Comparison of ENCODE assay signal across 22 mouse cellular contexts in the genomic region with DNA sequence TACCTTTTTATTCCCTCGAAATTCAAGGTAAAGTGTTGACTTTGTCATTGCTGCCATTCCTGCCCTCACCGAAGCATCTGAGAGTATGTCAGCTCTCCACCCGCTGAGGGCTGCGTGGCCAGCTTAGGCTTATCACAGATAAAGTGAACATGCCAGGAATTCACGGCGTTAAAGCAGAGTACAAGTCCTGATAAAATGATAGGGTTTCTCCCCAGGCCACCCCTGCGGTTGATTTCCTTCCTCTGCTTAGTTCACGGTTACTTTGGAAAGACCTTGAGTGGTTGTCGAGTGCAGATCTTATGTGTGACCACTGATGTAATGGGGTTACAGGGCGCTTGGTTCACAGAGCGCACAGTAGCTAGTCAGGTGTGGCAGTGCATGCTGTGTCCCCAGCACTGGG. TPM values are rescaled to one million over a fixed set of nuclear protein-coding genes. Genes with fewer than 3 reads are reported as not detected.
DNase-seq lines count a peak whose midpoint lies in the region; ATAC-seq and TF ChIP-seq lines count a peak whose summit lies in the region.
"Had no signal": no experiment of that assay in that cellular context is flagged by ENCODE, and none has a peak within 500 bp of the region (broad histone marks: within the 10 kb centered on the region; RNA-seq: fewer than 3 reads in every experiment).

No protein-coding gene starts in this region.

- H3K4me1 ChIP-seq in heart, embryonic 14.5 days (ENCODE audit: control insufficient read depth in 2 of 2, insufficient read depth in 2 of 2, low read length in 2 of 2): peaks cover 0 to 4% of the 10 kb centered on the region in 2 experiments; a peak in 2 of 4 replicates
- H3K4me1 ChIP-seq in heart, embryonic 11.5 days (ENCODE audit: control insufficient read depth, insufficient read depth, low read length): peaks cover 4% of the 10 kb centered on the region
- peaks cover 10% of the 10 kb centered on the region for H3K4me1 ChIP-seq in liver, embryonic 13.5 days (replicated peaks)
- peaks cover 8% of the 10 kb centered on the region for H3K4me1 ChIP-seq in lung, embryonic 16.5 days (replicated peaks; ENCODE audit: control insufficient read depth, insufficient read depth, low read length)
- no peaks in the 10 kb centered on the region for H3K4me1 ChIP-seq in thymus, adult 2 months (replicated peaks; ENCODE audit: control insufficient read depth, insufficient read depth, low read length)

- no peak overlapping the region for H3K4me3 ChIP-seq in heart, embryonic 14.5 days (ENCODE audit: control insufficient read depth in 1 of 2, insufficient read depth in 1 of 2, low read depth in 1 of 2, low read length in 2 of 2)
- H3K4me3 ChIP-seq in heart, embryonic 11.5 days (ENCODE audit: low read depth, low read length): no peak overlapping the region
- no peak overlapping the region for H3K4me3 ChIP-seq in liver, embryonic 13.5 days (replicated peaks)
- H3K4me3 ChIP-seq in lung, embryonic 16.5 days (ENCODE audit: low read length): no peak overlapping the region
- H3K4me3 ChIP-seq in thymus, adult 2 months (ENCODE audit: control insufficient read depth, insufficient read depth, low read length): no peak overlapping the region
- H3K4me3 ChIP-seq: heart, embryonic 10.5 days; midbrain, embryonic 13.5 days; neural tube, embryonic 12.5 days had no signal

- intact Hi-C loops in left cerebral cortex, postnatal 10 days (cut with DNase I): no loop called here

- no peak for TF ChIP-seq POLR2A in thymus, adult 2 months (IDR thresholded peaks at IDR 0.05; ENCODE audit: control insufficient read depth, extremely low read depth, insufficient read depth, low read length, poor library complexity)

- H3K4me2 ChIP-seq in heart, embryonic 14.5 days (ENCODE audit: low read length): no peak overlapping the region
- no peak overlapping the region for H3K4me2 ChIP-seq in heart, embryonic 11.5 days
- H3K4me2 ChIP-seq in liver, embryonic 13.5 days: no peak overlapping the region
- H3K4me2 ChIP-seq in lung, embryonic 16.5 days (ENCODE audit: low read depth, low read length): no peak overlapping the region
- H3K4me2 ChIP-seq: midbrain, embryonic 13.5 days; neural tube, embryonic 12.5 days had no signal

- no peak overlapping the region for H3K9ac ChIP-seq in heart, embryonic 14.5 days (ENCODE audit: low read length)
- no peak overlapping the region for H3K9ac ChIP-seq in heart, embryonic 11.5 days (ENCODE audit: low read depth, low read length)
- H3K9ac ChIP-seq in liver, embryonic 13.5 days: no peak overlapping the region
- no peak overlapping the region for H3K9ac ChIP-seq in lung, embryonic 16.5 days (ENCODE audit: low read length)
- H3K9ac ChIP-seq: midbrain, embryonic 13.5 days; neural tube, embryonic 12.5 days had no signal

- H3K27me3 ChIP-seq in heart, embryonic 14.5 days (ENCODE audit: control insufficient read depth, insufficient read depth, low read length): no peaks in the 10 kb centered on the region
- H3K27me3 ChIP-seq in heart, embryonic 11.5 days (ENCODE audit: control insufficient read depth, insufficient read depth, low read length): no peaks in the 10 kb centered on the region
- H3K27me3 ChIP-seq in liver, embryonic 13.5 days: no peaks in the 10 kb centered on the region
- no peaks in the 10 kb centered on the region for H3K27me3 ChIP-seq in lung, embryonic 16.5 days (ENCODE audit: control insufficient read depth, insufficient read depth, low read depth, low read length)
- H3K27me3 ChIP-seq in thymus, adult 2 months (ENCODE audit: control insufficient read depth, insufficient read depth, low read length): no peaks in the 10 kb centered on the region
- H3K27me3 ChIP-seq: midbrain, embryonic 13.5 days; neural tube, embryonic 12.5 days had no signal

- H3K9me3 ChIP-seq in heart, embryonic 14.5 days (ENCODE audit: control insufficient read depth, low read length): no peaks in the 10 kb centered on the region
- H3K9me3 ChIP-seq in heart, embryonic 11.5 days (replicated peaks; ENCODE audit: control insufficient read depth, low read length): no peaks in the 10 kb centered on the region
- no peaks in the 10 kb centered on the region for H3K9me3 ChIP-seq in liver, embryonic 13.5 days (replicated peaks)
- H3K9me3 ChIP-seq in lung, embryonic 16.5 days (ENCODE audit: control insufficient read depth, low read length): no peaks in the 10 kb centered on the region
- H3K9me3 ChIP-seq: heart, embryonic 10.5 days; midbrain, embryonic 13.5 days; neural tube, embryonic 12.5 days had no signal

- TF ChIP-seq CTCF in thymus, adult 2 months (IDR thresholded peaks at IDR 0.05; ENCODE audit: borderline replicate concordance, control insufficient read depth, extremely low read depth, insufficient read depth, low read length, poor library complexity): no peak

- no peak overlapping the region for H3K27ac ChIP-seq in heart, embryonic 14.5 days (replicated peaks in 1 of 2; ENCODE audit: control insufficient read depth in 1 of 2, insufficient read depth in 1 of 2, low read depth in 2 of 2, low read length in 2 of 2)
- no peak overlapping the region for H3K27ac ChIP-seq in heart, embryonic 11.5 days (ENCODE audit: low read depth, low read length)
- no peak overlapping the region for H3K27ac ChIP-seq in liver, embryonic 13.5 days
- peak overlapping the region; percentile 74 for H3K27ac ChIP-seq in lung, embryonic 16.5 days (ENCODE audit: low read length)
- H3K27ac ChIP-seq in thymus, adult 2 months (ENCODE audit: control insufficient read depth, insufficient read depth, low read length): no peak overlapping the region
- H3K27ac ChIP-seq: heart, embryonic 10.5 days; hindbrain, postnatal 0 days; midbrain, embryonic 13.5 days; neural tube, embryonic 12.5 days had no signal

- DNase-seq in liver, embryonic 13.5 days: no peak
- DNase-seq in left cerebral cortex, postnatal 10 days (ENCODE audit: extremely low spot score in 1 of 2, low spot score in 2 of 2): no peak
- no peak for DNase-seq in thymus, adult 2 months
- no peak for DNase-seq in thymus, postnatal 36 days
- DNase-seq: adrenal gland, postnatal 25 days; cerebellum, adult 8-10 months; gastrocnemius, postnatal 10 days; heart, postnatal 10 days; kidney, adult 9 months; kidney, postnatal 36 days; right cerebral cortex, postnatal 14 days; thymus, postnatal 4 days had no signal

- 52% methylated on average over 11 of the region's 11 CpGs for WGBS in heart, embryonic 14.5 days
- WGBS in heart, embryonic 11.5 days (ENCODE audit: insufficient replicate concordance): 60% methylated on average over 11 of the region's 11 CpGs
- 41% methylated on average over 11 of the region's 11 CpGs for WGBS in liver, embryonic 13.5 days (ENCODE audit: insufficient replicate concordance)
- 68% methylated on average over 11 of the region's 11 CpGs for WGBS in lung, embryonic 16.5 days
- WGBS in thymus, adult 2 months: 96% methylated on average over 11 of the region's 11 CpGs

- 0 out of 2 replicates have a peak, but pooled peaks have one; percentile 31 for ATAC-seq in heart, embryonic 14.5 days (ENCODE audit: insufficient number of reproducible peaks, insufficient read depth, low FRiP score, low read depth)
- ATAC-seq in heart, embryonic 11.5 days (replicated peaks; ENCODE audit: insufficient number of reproducible peaks, low FRiP score, low TSS enrichment): no peak
- ATAC-seq in liver, embryonic 13.5 days (ENCODE audit: low read depth): peak; percentile 51
- peak; percentile 88 for ATAC-seq in lung, embryonic 16.5 days (ENCODE audit: low read depth)
- peak; percentile 36 for ATAC-seq in megakaryocyte progenitor cell, adult 5-6 weeks (replicated peaks; ENCODE audit: poor library complexity)
- ATAC-seq: forebrain, embryonic 14.5 days; hindbrain, postnatal 0 days; midbrain, embryonic 13.5 days had no signal

- H3K36me3 ChIP-seq in heart, embryonic 14.5 days (ENCODE audit: control insufficient read depth, insufficient read depth, low read length): peaks cover 91% of the 10 kb centered on the region
- H3K36me3 ChIP-seq in heart, embryonic 11.5 days (ENCODE audit: control insufficient read depth, insufficient read depth, low read length): peaks cover 68% of the 10 kb centered on the region
- peaks cover 89% of the 10 kb centered on the region for H3K36me3 ChIP-seq in liver, embryonic 13.5 days
- H3K36me3 ChIP-seq in lung, embryonic 16.5 days (ENCODE audit: control insufficient read depth, insufficient read depth, low read length): peaks cover 58% of the 10 kb centered on the region
- peaks cover 81% of the 10 kb centered on the region for H3K36me3 ChIP-seq in thymus, adult 2 months (ENCODE audit: control insufficient read depth, insufficient read depth, low read length)

RNA-seq across cellular contexts. Expression of a gene that starts 5.8 kb away (rescaled TPM):
- 61.1 and 69.4 TPM in 2 replicates for polyA plus RNA-seq in heart, embryonic 14.5 days (2014; fragmentation: Nextera tagmentation; extraction: Ambion mirVana)
- 74.6 and 78.3 TPM in 2 replicates for polyA plus RNA-seq in heart, embryonic 11.5 days (2014; fragmentation: Nextera tagmentation; extraction: Ambion mirVana)
- 75.7 and 82.8 TPM in 2 replicates for polyA plus RNA-seq in liver, embryonic 13.5 days (2015; fragmentation: Nextera tagmentation; extraction: Ambion mirVana)
- 123 and 131 TPM in 2 replicates for polyA plus RNA-seq in lung, embryonic 16.5 days (2015; fragmentation: Nextera tagmentation; extraction: Ambion mirVana)
- total RNA-seq in megakaryocyte progenitor cell, adult 5-6 weeks (2015): 52.4 and 69.7 TPM in 2 replicates
- total RNA-seq in megakaryocyte progenitor cell, adult 5-6 weeks (2017): 95.0 and 96.0 TPM in 2 replicates
- total RNA-seq in left cerebral cortex, postnatal 10 days (2021): 10 to 100 TPM; 51.6 to 53.7 TPM
- 83.8 and 96.2 TPM in 2 replicates for polyA plus RNA-seq in thymus, adult 2 months (2012; rRNA removed)

RNA-seq across cellular contexts. Expression of a gene that starts 35.7 kb away (rescaled TPM):
- polyA plus RNA-seq in heart, embryonic 14.5 days (2014; fragmentation: Nextera tagmentation; extraction: Ambion mirVana): 8.6 and 9.1 TPM in 2 replicates
- polyA plus RNA-seq in heart, embryonic 11.5 days (2014; fragmentation: Nextera tagmentation; extraction: Ambion mirVana): 4.3 TPM in 2 replicates
- polyA plus RNA-seq in liver, embryonic 13.5 days (2015; fragmentation: Nextera tagmentation; extraction: Ambion mirVana): 2.1 and 2.2 TPM in 2 replicates
- 1.8 and 1.9 TPM in 2 replicates for polyA plus RNA-seq in lung, embryonic 16.5 days (2015; fragmentation: Nextera tagmentation; extraction: Ambion mirVana)
- total RNA-seq in megakaryocyte progenitor cell, adult 5-6 weeks (2015): 0.05 TPM in 1 of 2 replicates, not detected in the other
- total RNA-seq in megakaryocyte progenitor cell, adult 5-6 weeks (2017): 0.10 TPM in 1 of 2 replicates, not detected in the other
- total RNA-seq in left cerebral cortex, postnatal 10 days (2021): 1 to 10 TPM; 5.4 to 5.7 TPM
- 1.1 and 1.6 TPM in 2 replicates for polyA plus RNA-seq in thymus, adult 2 months (2012; rRNA removed)
- total RNA-seq: granulocyte monocyte progenitor cell, adult 5-6 weeks had no signal

RNA-seq across cellular contexts. Expression of a gene that starts 48.2 kb away (rescaled TPM):
- 3.1 and 3.4 TPM in 2 replicates for polyA plus RNA-seq in heart, embryonic 14.5 days (2014; fragmentation: Nextera tagmentation; extraction: Ambion mirVana)
- polyA plus RNA-seq in heart, embryonic 11.5 days (2014; fragmentation: Nextera tagmentation; extraction: Ambion mirVana): 3.4 and 4.3 TPM in 2 replicates
- polyA plus RNA-seq in liver, embryonic 13.5 days (2015; fragmentation: Nextera tagmentation; extraction: Ambion mirVana): 0.35 and 0.46 TPM in 2 replicates
- polyA plus RNA-seq in lung, embryonic 16.5 days (2015; fragmentation: Nextera tagmentation; extraction: Ambion mirVana): 133 and 162 TPM in 2 replicates
- total RNA-seq in megakaryocyte progenitor cell, adult 5-6 weeks (2015): not detected in 2 replicates
- total RNA-seq in megakaryocyte progenitor cell, adult 5-6 weeks (2017): not detected in 2 replicates
- total RNA-seq in left cerebral cortex, postnatal 10 days (2021): under 1 TPM; 0.21 to 0.26 TPM
- polyA plus RNA-seq in thymus, adult 2 months (2012; rRNA removed): 2.2 and 3.7 TPM in 2 replicates
- total RNA-seq: granulocyte monocyte progenitor cell, adult 5-6 weeks had no signal

Comparison
In these comparisons a context has a peak if more than half of its experiments do, and no peak if none do; other contexts are left out.
1. RNA of a gene that starts 48.2 kb away (polyA plus RNA-seq): 133 to 162 TPM in lung, embryonic 16.5 days; 3.4 to 4.3 TPM in heart, embryonic 11.5 days, 2.2 to 3.7 TPM in thymus, adult 2 months, 3.1 to 3.4 TPM in heart, embryonic 14.5 days and 0.35 to 0.46 TPM in liver, embryonic 13.5 days; every median in the first group is over 10 times any median in the second.